Mouse (Mus musculus): ENCODE results near the gene A830018L16Rik.

DNA sequence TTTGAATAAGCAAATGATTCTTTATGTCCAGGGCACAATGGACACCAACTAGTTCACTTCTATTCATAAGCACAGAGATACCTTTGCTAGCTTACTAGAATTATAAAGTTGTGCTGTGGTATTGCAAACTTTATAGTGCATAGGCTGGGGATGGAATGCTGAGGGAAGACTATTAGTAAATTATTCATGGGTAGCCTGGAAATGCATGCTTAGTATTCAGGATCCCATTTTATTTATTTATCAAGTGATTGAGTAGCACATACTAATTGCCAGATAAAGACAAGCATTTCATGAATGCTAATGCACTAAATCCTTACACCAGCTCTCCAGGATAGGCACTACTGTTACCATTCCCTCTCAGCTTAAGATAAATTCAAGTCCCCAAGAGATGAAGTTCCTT is 8.4 kb upstream of the A830018L16Rik start:
- TF ChIP-seq GATA1 (IDR thresholded peaks at IDR 0.05; ENCODE audit: low read length) (no peak), TAL1 (IDR thresholded peaks at IDR 0.05; ENCODE audit: low read length) (no peak)
